Mouse (Mus musculus) heart, postnatal 10 days (tissue): ENCODE data around the gene Aven. TPM values are rescaled to one million over a fixed set of nuclear protein-coding genes. Genes with fewer than 3 reads are reported as not detected.

Experiments used
- DNase-seq, 2 experiments: peaks; one replicate each; pipeline ENCODE4 v3.0.0; 2021
- intact Hi-C: fragments of 180-260 bp; cut with DNase I; formaldehyde crosslinking; loops from one replicate; pipeline ENCODE4 v1.15.1; 2025
- total RNA-seq, 2 experiments: library from RNA; stranded (reverse); gene quantifications; 2 replicates each; pipeline ENCODE4 v1.2.3; 2021

The Aven gene
- total RNA-seq, 2 experiments from 2014 or later: 14.4 to 15.8 TPM

- peak in 1 of 2 experiments; percentile 24 for DNase-seq
- intact Hi-C loops: loop anchor here (1.0 kb wide), 1 partner anchor 229 kb away; no protein-coding TSS in a partner anchor
Observed at GRCm38 (mm10) chr2:112538783-112539182, 46.0 kb downstream of the Aven start.

DNA sequence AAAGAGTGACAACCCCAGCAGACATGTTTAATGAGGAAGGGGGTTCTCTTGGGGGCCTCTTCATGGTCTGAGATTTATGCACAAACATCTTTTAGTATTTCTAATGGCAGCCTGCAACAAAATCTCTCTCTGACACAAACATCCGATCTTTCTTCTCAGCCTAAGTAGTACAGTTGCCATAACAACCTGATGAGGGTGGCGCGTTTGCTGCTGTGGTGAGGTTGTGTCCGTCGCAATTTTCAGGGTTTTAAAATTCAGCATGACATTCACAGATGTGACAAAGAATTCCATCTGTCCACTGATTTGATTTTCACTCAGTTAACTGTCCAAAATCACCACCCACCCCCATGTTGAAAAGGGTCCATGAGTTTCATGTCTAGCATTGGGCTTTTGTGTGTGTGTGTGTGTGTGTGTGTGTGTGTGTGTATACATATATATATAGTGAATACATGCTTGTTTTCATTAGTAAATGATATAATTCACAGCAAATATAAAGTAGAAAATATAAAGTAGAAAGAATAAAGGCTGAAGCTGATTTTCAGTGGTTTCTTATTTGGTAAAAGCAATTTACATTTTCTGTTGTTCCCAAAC, 49.0 kb downstream of the Aven start:
- intact Hi-C loops: no loop called here
- DNase-seq: no peak

DNA sequence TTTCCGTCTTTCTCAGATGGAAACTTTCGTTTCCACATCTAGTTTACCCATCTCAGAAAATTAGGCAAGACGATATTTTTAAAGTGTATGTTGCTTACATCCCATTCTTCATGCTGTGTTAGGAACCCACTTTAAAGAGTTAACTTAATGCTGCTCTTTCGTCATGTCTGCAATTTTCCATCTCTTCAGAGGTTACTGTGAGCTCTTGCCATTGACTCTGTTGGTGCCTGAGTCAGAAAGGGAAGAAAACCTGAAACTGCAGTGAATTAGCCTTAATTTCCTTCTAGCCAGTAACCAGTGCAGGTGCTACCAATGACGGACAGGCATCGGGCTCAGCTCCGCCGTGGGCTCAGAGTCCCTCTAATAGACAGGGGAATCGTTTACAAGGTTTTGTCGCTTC, 63.8 kb downstream of the Aven start:
- intact Hi-C loops: no loop called here
- no peak for DNase-seq

DNA sequence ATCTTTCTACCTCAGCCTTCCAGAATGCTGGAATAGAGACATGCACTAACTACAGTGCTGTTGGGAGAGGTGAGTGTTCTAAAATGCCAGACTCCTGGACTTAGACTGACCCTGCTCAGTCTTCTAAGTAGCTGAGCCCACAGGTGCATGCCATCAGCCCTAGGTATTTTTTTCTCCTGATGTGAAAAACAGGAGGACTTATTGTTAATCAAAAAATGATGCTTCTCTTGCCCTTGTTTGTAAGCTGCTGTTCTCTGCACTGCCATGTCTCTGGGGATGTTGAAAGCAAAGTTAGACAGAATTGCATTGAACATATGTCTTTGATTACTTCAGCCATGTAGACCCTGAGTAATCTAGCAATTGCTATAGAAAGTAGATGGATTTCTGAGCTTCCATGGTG, 64.7 kb downstream of the Aven start:
- intact Hi-C loops: no loop called here
- DNase-seq: no peak

- no peak for DNase-seq
- intact Hi-C loops: no loop called here
Observed at GRCm38 (mm10) chr2:112561549-112561948, 68.8 kb downstream of the Aven start.

GRCm38 (mm10) chr2:112565060-112565459, 72.3 kb downstream of the Aven start:
- intact Hi-C loops: no loop called here
- DNase-seq: no peak

GRCm38 (mm10) chr2:112566290-112567085, 73.7 kb downstream of the Aven start:
- intact Hi-C loops: no loop called here
- DNase-seq: no peak

DNA sequence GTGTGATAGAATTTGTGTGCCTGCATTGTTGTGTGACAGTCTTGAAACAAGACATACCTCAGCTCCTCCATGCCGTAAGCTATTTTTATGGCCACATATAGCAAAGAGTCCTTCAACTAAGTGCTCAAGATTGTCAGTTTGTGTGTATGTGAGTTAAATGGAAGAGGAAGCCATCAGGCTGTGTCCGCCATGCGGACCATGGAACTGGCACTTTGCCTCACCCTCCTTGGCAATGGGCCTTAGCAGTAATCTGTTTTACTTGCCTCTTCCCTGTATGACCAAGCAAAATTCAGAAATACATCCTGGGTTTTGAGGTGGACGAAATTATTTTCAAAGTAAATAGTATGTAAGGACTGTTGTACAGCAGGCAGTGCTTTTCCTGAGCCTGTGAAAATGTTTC, 75.0 kb downstream of the Aven start:
- intact Hi-C loops: no loop called here
- peak; percentile 20 to 21 for DNase-seq

GRCm38 (mm10) chr2:112590985-112591384, 98.2 kb downstream of the Aven start:
- intact Hi-C loops: no loop called here
- no peak for DNase-seq

DNA sequence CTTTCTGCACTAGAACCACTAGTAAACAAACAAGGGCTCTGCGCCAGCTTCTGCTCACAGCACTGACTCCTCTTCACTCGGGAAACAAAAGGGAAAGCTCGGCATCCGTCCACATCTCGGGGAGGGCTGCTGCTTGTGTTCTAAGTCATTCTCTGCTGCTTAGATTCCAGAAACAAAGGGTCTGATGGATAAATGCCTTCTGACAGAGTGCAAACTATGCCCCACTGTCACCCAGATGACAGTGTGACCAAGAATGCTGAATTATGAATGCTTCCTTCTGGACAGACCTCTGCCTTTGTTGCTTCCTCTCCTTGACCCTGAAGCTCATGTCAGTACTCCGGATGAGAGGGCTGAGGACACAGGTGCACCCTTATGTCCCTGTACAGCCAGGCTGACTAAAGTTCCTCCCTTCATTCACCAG, 98.7 kb downstream of the Aven start:
- intact Hi-C loops: no loop called here
- no peak for DNase-seq

GRCm38 (mm10) chr2:112593322-112593721, 100.6 kb downstream of the Aven start:
- intact Hi-C loops: no loop called here
- no peak for DNase-seq

DNA sequence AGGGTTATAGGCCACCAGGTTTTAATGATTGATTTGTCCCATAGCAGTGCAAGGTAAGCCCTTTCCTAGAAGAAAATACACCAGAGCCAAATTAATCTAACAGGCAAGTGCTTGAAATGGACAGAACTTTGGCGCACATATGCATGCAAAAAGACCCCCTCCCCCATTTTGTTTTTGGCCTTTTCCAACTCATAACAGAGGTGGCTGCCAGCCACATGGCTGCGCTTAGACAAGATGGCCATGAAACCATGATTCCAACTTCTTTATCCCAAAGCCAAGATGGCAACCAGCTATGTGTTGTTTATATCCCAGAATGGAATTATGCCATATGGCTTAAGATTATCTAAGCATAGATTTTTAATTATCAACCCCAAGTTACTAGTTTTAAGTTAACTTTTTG, 101.0 kb downstream of the Aven start:
- intact Hi-C loops: no loop called here
- no peak for DNase-seq

GRCm38 (mm10) chr2:112595807-112596206, 103.0 kb downstream of the Aven start:
- DNase-seq: no peak
- intact Hi-C loops: no loop called here

DNA sequence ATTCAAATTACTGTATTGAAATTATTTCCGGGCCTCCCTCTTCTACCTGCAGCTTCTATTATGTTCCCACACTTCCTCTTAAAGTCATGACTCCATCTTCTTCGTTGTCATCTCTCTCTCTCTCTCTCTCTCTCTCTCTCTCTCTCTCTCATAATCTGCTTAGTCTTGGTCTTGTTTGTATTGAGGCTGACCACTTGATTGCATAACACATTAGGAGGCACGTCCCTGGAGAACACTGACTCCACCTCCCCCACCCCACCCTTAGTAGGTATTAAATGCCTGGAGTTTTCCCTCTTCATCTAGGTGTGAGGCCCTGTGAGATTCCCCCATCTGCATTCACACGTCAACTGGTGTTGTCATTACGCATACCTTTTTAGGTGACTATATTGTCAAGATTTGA, 103.7 kb downstream of the Aven start:
- DNase-seq: no peak
- intact Hi-C loops: no loop called here

- no peak for DNase-seq
Observed at GRCm38 (mm10) chr2:112597064-112597463, 104.3 kb downstream of the Aven start.

DNA sequence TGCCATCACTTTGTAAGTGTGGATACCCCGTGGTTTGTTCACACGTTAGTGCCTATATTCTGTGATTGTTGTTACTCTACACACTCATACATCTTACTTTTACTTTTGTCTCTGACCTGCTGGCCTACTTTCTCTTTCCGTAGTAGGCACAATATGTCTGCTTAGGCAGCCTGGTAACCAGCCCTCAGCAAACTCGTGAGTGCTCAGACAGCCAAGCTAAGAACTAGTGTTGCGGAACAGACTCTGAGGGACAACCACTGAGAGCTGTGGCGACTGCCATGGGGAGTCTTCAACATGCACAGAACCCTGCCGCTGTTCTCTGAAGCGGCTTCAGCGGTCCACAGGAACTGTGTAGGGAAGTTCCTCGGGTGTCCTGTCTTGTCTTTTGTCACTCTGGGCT, 107.5 kb downstream of the Aven start:
- intact Hi-C loops: no loop called here
- DNase-seq: no peak

More at GRCm38 (mm10) chr2:112597064-112597463, 104.3 kb downstream of the Aven start:
- intact Hi-C loops: no loop called here

DNA sequence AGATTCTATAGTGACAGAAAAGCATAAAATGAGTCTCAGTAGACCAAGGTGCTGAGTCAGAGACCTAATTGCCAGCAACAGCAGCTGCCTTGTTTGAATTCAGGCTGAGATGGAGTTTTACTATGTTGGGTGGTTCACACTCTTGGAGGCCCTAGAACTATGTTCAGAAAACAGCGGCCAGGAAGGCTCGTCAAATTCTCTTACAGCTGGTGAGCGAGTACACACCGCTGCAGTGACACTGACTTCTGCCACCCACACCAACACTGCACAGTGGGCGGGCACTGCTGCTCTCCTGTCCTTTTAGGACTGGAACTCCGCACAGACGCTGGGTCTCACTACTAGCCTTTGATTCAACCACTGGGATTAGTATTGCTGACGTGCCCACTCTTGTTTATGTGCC, 109.7 kb downstream of the Aven start:
- intact Hi-C loops: no loop called here
- no peak for DNase-seq

GRCm38 (mm10) chr2:112606536-112606935, 113.8 kb downstream of the Aven start:
- no peak for DNase-seq
- intact Hi-C loops: no loop called here

DNA sequence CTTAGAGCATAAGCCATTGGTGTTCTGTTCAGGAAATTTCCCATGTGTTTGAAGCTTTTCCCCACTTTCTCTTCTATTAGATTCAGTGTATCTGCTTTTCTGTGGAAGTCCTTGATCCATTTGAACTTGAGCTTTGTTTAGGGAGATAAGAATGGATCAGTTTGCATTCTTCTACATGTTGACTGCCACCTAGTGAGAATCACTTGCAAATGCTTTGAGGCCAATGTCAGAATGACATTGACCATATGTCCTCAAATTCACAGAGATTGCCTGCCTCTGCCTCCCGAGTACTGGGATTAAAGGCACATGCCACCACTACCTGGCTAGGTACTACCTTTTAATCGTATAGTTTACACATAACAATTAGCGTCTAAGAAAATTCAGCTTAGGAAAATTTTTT, 119.9 kb downstream of the Aven start:
- intact Hi-C loops: loop anchor here (1.0 kb wide), 1 partner anchor 111 kb away; no protein-coding TSS in a partner anchor
- DNase-seq: no peak

- intact Hi-C loops: no loop called here
Observed at GRCm38 (mm10) chr2:112614375-112614774, 121.6 kb downstream of the Aven start.

GRCm38 (mm10) chr2:112617206-112617605, 124.4 kb downstream of the Aven start:
- intact Hi-C loops: no loop called here
- no peak for DNase-seq

More at GRCm38 (mm10) chr2:112614375-112614774, 121.6 kb downstream of the Aven start:
- DNase-seq: no peak

DNA sequence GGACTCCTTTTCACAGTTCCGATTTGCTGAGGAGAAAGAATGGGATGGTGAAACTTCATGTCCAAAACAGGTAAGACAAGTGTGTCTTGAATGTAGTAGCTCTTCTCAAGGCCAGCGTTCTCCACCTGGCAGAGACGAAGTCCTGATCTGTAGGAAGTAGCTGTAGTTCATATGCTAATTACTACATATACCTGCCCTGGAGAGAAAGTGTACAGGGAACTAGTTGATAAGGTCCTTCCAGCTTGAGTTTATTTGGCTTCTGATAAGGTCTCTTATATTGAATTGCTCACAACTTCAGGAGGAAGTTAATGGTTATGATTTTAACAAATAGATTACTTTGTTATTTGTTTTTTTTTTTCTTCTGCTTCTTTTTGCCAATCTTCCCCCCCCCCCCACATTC, 132.4 kb downstream of the Aven start:
- no peak for DNase-seq
- intact Hi-C loops: no loop called here
